Mouse (Mus musculus) liver, embryonic 11.5 days (tissue): Measurements from ENCODE around the gene Agbl5. TPM values are rescaled to one million over a fixed set of nuclear protein-coding genes. Genes with fewer than 3 reads are reported as not detected.

Source experiments
- ATAC-seq: fragments of 200-750 bp; cut with Nextera tagmentation; replicated peaks from 2 replicates; pipeline ENCODE4 v1.8.0; 2017; ENCODE audit warnings: moderate number of reproducible peaks, mild to moderate bottlenecking, moderate TSS enrichment, moderate library complexity; ENCODE audit not compliant: low FRiP score
- DNase-seq: peaks from one replicate; pipeline ENCODE4 v3.0.0-alpha.2; 2017; ENCODE audit warnings: low spot score
- H3K27ac ChIP-seq: fragments of 300-500 bp; sonication (generic); 2 replicates; pipeline ENCODE4 v1.5.1; 2014; ENCODE audit warnings: mild to moderate bottlenecking, low read depth, low read length, control low read depth
- H3K27me3 ChIP-seq: fragments of 300-500 bp; sonication (generic); replicated peaks from 2 replicates; pipeline ENCODE4 v1.6.1; 2014; ENCODE audit warnings: low read length, mixed read lengths; ENCODE audit not compliant: control insufficient read depth, insufficient read depth
- H3K36me3 ChIP-seq: fragments of 300-500 bp; sonication (generic); 2 replicates; pipeline ENCODE4 v1.6.1; 2014; ENCODE audit warnings: mild to moderate bottlenecking, low read length, moderate library complexity, mixed read lengths; ENCODE audit not compliant: control insufficient read depth, insufficient read depth
- H3K4me1 ChIP-seq: fragments of 300-500 bp; sonication (generic); replicated peaks from 2 replicates; pipeline ENCODE4 v1.6.1; 2014; ENCODE audit warnings: low read length, mixed read lengths; ENCODE audit not compliant: control insufficient read depth, insufficient read depth
- H3K4me2 ChIP-seq: fragments of 300-500 bp; sonication (generic); 2 replicates; pipeline ENCODE4 v1.6.1; 2014; ENCODE audit warnings: mild to moderate bottlenecking, control low read depth, moderate library complexity
- H3K4me3 ChIP-seq: fragments of 300-500 bp; sonication (generic); 2 replicates; pipeline ENCODE4 v1.5.1; 2014; ENCODE audit warnings: low read depth, low read length, control low read depth
- H3K9ac ChIP-seq: fragments of 300-500 bp; sonication (generic); 2 replicates; pipeline ENCODE4 v1.6.1; 2014; ENCODE audit warnings: low read depth, low read length, control low read depth
- H3K9me3 ChIP-seq: fragments of 300-500 bp; sonication (generic); 2 replicates; pipeline ENCODE4 v1.6.1; 2016; ENCODE audit warnings: low read length, inconsistent platforms, mixed read lengths; ENCODE audit not compliant: control insufficient read depth
- WGBS: fragments of 180-500 bp; shearing (Covaris S2); extraction: QIAGEN DNeasy Blood & Tissue Kit; methylation state at CpG from one replicate; pipeline ENCODE4 v1.1.7; 2014; 5-methylcytosine and 5-hydroxymethylcytosine counted together
- polyA plus RNA-seq: library from polyadenylated mRNA; unstranded; fragments of >200 nt; fragmentation: Nextera tagmentation; extraction: Ambion mirVana; gene quantifications from 2 replicates; pipeline ENCODE4 v1.2.1, GENCODE M21; 2014

Gene Agbl5
- polyA plus RNA-seq, 1 experiment from 2014 or later = 14.4 TPM

- H3K36me3 ChIP-seq = no peaks in the 10 kb centered on the region
- no peak for ATAC-seq
- H3K4me3 ChIP-seq = no peak overlapping the region
- no peak overlapping the region for H3K27ac ChIP-seq
- 0 out of 2 replicates have a peak overlapping the region, but pooled peaks have one; percentile 10 for H3K4me2 ChIP-seq
- H3K27me3 ChIP-seq = no peaks in the 10 kb centered on the region
- 31% methylated on average over 15 of the region's 15 CpGs for WGBS
- no peak for DNase-seq
- no peaks in the 10 kb centered on the region for H3K4me1 ChIP-seq
- H3K9ac ChIP-seq = no peak overlapping the region
- no peaks in the 10 kb centered on the region for H3K9me3 ChIP-seq
Observed at GRCm38 (mm10) chr5:30864322-30864721, 24.2 kb upstream of the Agbl5 start.

- Histone ChIP-seq H3K4me2 (no peak overlapping the region), H3K4me1 (peaks cover 5% of the 10 kb centered on the region), H3K9me3 (no peaks in the 10 kb centered on the region), H3K27ac (no peak overlapping the region), H3K36me3 (peaks cover 3% of the 10 kb centered on the region; the same call in 1 of the 2 replicates), H3K9ac (no peak overlapping the region), H3K4me3 (no peak overlapping the region), H3K27me3 (no peaks in the 10 kb centered on the region)
- ATAC-seq = no peak
- 74% methylated on average over 3 of the region's 3 CpGs for WGBS
- no peak for DNase-seq
Observed at GRCm38 (mm10) chr5:30866871-30867270, 21.6 kb upstream of the Agbl5 start.

GRCm38 (mm10) chr5:30867712-30868111, 20.8 kb upstream of the Agbl5 start, which contains the start of gene Tmem214:
Tmem214 (plus strand) TSS chr5:30868012.
- Histone ChIP-seq H3K9ac (peak within 1 kb of the TSS; percentile 76; the same call in 1 of the 2 replicates), H3K9me3 (no peaks in the 10 kb centered on the region), H3K27ac (no peak within 1 kb of the TSS)

DNA sequence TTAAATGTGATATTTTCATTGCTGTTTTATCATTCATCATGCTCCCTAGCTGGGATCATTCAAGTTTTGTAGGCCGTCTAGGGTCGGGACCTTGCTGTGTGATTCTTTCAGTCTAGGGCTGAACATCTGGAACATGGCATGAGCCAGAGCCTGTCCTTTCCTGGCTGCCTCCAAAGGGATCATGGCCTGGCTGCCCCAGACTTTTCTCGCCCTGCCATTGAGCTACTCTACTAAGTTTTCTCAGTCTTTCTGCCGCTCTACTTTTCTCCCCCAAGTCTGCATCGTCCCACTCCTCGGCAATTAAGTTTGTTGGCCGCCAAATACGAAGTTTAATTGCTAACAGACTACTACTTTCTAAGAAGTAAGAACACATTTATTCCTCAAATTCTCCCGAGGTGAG, 19.5 kb upstream of the Agbl5 start:
- no peak for ATAC-seq
- Histone ChIP-seq H3K27me3 (no peaks in the 10 kb centered on the region), H3K9me3 (no peaks in the 10 kb centered on the region), H3K36me3 (peaks cover 21% of the 10 kb centered on the region), H3K4me1 (peaks cover 5% of the 10 kb centered on the region), H3K27ac (no peak overlapping the region), H3K9ac (peak overlapping the region; percentile 76), H3K4me2 (peak overlapping the region; percentile 78), H3K4me3 (peak overlapping the region; percentile 73)
- peak; percentile 50 for DNase-seq
- WGBS = 24% methylated on average over 9 of the region's 9 CpGs

More at GRCm38 (mm10) chr5:30867712-30868111, 20.8 kb upstream of the Agbl5 start, which contains the start of gene Tmem214:
- peak within 1 kb of the TSS; percentile 78; the same call in 1 of the 2 replicates for H3K4me2 ChIP-seq
- 87% methylated on average over 3 of the region's 3 CpGs for WGBS
- peaks cover 10% of the 10 kb centered on the region for H3K36me3 ChIP-seq
- no peaks in the 10 kb centered on the region for H3K27me3 ChIP-seq
- ATAC-seq (no peak), DNase-seq (no peak)
- no peak within 1 kb of the TSS for H3K4me3 ChIP-seq
- peaks cover 5% of the 10 kb centered on the region for H3K4me1 ChIP-seq

- peak; percentile 90 for DNase-seq
- peak overlapping the region; percentile 73 for H3K4me3 ChIP-seq
- peak overlapping the region; percentile 17; the same call in 1 of the 2 replicates for H3K27ac ChIP-seq
- H3K4me2 ChIP-seq = peak overlapping the region; percentile 78
- under 1% methylated on average over 60 of the region's 63 CpGs for WGBS
- H3K9me3 ChIP-seq = no peaks in the 10 kb centered on the region
- H3K36me3 ChIP-seq = peaks cover 27% of the 10 kb centered on the region
- ATAC-seq = peak; percentile 95
- H3K9ac ChIP-seq = peak overlapping the region; percentile 76
- peaks cover 5% of the 10 kb centered on the region for H3K4me1 ChIP-seq
- no peaks in the 10 kb centered on the region for H3K27me3 ChIP-seq
Observed at GRCm38 (mm10) chr5:30869405-30870130, 18.9 kb upstream of the Agbl5 start.

DNA sequence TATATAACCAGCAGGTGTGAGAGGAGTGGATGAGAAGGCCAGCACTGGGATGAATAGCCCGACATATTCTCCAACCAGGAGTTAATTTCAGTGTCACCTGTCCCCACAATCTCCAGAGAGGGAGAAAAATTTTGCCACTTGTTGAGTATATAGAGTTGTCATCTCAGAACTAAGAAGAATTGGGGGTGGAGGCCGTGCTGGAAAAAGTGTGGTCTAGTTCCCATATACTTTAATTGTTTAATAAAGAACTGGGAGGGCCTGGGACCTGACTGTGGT, 18.4 kb upstream of the Agbl5 start:
- peaks cover 5% of the 10 kb centered on the region for H3K4me1 ChIP-seq
- peaks cover 31% of the 10 kb centered on the region for H3K36me3 ChIP-seq
- WGBS = 29% methylated on average over 2 of the region's 2 CpGs
- H3K27ac ChIP-seq = 0 out of 2 replicates have a peak overlapping the region, but pooled peaks have one; percentile 17
- H3K4me2 ChIP-seq = peak overlapping the region; percentile 78
- DNase-seq (no peak), ATAC-seq (no peak)
- H3K4me3 ChIP-seq = peak overlapping the region; percentile 73
- no peaks in the 10 kb centered on the region for H3K27me3 ChIP-seq
- no peaks in the 10 kb centered on the region for H3K9me3 ChIP-seq
- peak overlapping the region; percentile 76 for H3K9ac ChIP-seq

GRCm38 (mm10) chr5:30872574-30872973, 15.9 kb upstream of the Agbl5 start:
- no peak for ATAC-seq
- WGBS = 91% methylated on average over 9 of the region's 9 CpGs
- no peaks in the 10 kb centered on the region for H3K27me3 ChIP-seq

DNA sequence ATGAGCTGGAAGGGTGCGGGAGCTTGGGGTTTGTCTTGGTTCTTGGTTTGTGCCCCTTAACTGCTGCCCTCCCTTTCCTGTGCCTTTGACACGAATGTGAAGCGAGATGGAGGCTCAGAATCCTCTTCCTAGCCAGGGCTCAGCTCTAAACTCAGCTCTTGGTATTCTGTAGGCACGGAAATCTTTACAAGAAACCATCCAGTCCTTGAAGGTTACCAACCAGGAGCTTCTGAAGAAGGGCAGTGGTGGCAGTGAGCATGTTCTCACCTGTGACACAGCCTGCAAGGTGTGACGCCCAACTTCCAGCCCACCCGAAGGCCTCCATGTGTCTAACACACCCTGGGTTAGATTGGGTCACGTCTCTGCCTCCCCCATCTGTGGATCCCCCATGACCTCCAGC, 14.1 kb upstream of the Agbl5 start:
- Histone ChIP-seq H3K27me3 (no peaks in the 10 kb centered on the region), H3K4me3 (no peak overlapping the region), H3K9me3 (no peaks in the 10 kb centered on the region), H3K9ac (no peak overlapping the region), H3K36me3 (peaks cover 54% of the 10 kb centered on the region), H3K4me2 (no peak overlapping the region), H3K4me1 (peaks cover 5% of the 10 kb centered on the region), H3K27ac (no peak overlapping the region)
- ATAC-seq (no peak), DNase-seq (no peak)
- WGBS = 90% methylated on average over 7 of the region's 7 CpGs

More at GRCm38 (mm10) chr5:30872574-30872973, 15.9 kb upstream of the Agbl5 start:
- no peak for DNase-seq
- Histone ChIP-seq H3K4me2 (no peak overlapping the region), H3K36me3 (peaks cover 52% of the 10 kb centered on the region), H3K4me3 (no peak overlapping the region), H3K9me3 (no peaks in the 10 kb centered on the region), H3K9ac (no peak overlapping the region), H3K27ac (no peak overlapping the region), H3K4me1 (peaks cover 5% of the 10 kb centered on the region)

DNA sequence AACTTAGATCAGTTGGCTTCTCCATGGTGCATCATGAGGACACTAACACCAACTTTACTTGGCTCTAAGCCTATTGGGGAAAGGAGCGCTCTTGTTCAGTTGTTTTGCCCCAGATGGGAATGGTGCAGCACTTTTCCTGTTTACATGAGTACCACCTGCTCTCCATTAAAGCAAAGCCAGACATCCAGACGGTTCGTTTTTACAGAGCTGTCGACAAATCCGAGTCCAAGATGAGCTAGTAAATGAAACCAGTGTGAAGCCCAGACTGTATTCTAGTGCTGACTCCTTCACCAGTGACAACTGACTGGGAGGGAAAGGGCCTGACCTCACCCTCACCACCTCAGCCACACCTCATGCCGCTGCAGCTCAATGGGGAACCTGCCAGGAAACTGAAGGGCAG, 9.9 kb upstream of the Agbl5 start:
- 62% methylated on average over 6 of the region's 6 CpGs for WGBS
- H3K27me3 ChIP-seq = no peaks in the 10 kb centered on the region
- ATAC-seq = no peak
- H3K4me2 ChIP-seq = no peak overlapping the region
- peaks cover 36% of the 10 kb centered on the region for H3K36me3 ChIP-seq
- no peaks in the 10 kb centered on the region for H3K9me3 ChIP-seq
- DNase-seq = no peak
- no peaks in the 10 kb centered on the region for H3K4me1 ChIP-seq
- H3K4me3 ChIP-seq = no peak overlapping the region
- H3K27ac ChIP-seq = no peak overlapping the region
- no peak overlapping the region for H3K9ac ChIP-seq
